Mouse (Mus musculus) gastrocnemius, postnatal 10 days (tissue): Measurements from ENCODE around the gene Steap1. TPM values are rescaled to one million over a fixed set of nuclear protein-coding genes. Genes with fewer than 3 reads are reported as not detected.

Experiments used
- DNase-seq: peaks from one replicate; pipeline ENCODE4 v3.0.0; 2021; ENCODE audit warnings: mixed read lengths
- total RNA-seq, 2 experiments: library from RNA; stranded (reverse); gene quantifications; 2 replicates each; pipeline ENCODE4 v1.2.3; 2021

The Steap1 gene
- total RNA-seq, 2 experiments from 2014 or later: 0.35 to 0.50 TPM

GRCm38 (mm10) chr5:5686973-5687372, 62.2 kb downstream of the Steap1 start:
- no peak for DNase-seq

Other genes with a start within 250 kb of the Steap1 start
- 10 to 100 TPM; 13.6 to 14.2 TPM for gene Cldn12, start 234.4 kb downstream of the Steap1 start, total RNA-seq
- 1 to 10 TPM; 7.2 to 8.6 TPM for gene Gtpbp10, start 189.8 kb downstream of the Steap1 start, total RNA-seq
- not detected for gene Gm8773, start 175.5 kb downstream of the Steap1 start, total RNA-seq
- gene Cfap69, start 85.1 kb downstream of the Steap1 start, total RNA-seq: under 1 TPM; 0.43 to 0.61 TPM
- gene Steap2, start 54.7 kb downstream of the Steap1 start, total RNA-seq: 1 to 10 TPM; 1.7 TPM